In the genomic region with DNA sequence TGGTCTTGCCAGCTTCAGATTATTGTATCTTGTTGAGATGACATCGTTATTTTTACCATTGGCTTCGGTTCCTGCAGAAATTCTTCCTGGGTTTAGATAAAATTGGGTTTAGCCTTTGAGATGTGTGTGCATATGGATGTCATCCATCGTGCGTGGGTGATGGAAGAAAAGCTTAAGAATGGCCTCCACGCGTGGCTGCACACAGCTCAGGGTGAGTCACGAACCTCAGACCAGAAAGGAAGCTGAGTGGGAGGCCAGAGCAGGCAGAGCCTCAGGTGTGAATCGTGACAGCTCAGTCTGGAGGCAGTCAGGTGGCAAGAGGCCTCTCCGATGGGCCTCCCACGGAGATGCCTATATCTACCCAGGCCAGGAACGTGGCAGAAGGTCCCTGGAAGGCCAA, we compare ENCODE assay signal across 13 mouse cellular contexts. TPM values are rescaled to one million over a fixed set of nuclear protein-coding genes. Genes with fewer than 3 reads are reported as not detected.
DNase-seq lines count a peak whose midpoint lies in the region; ATAC-seq lines count a peak whose summit lies in the region.
"Had no signal": no experiment of that assay in that cellular context is flagged by ENCODE, and none has a peak within 500 bp of the region (broad histone marks: within the 10 kb centered on the region; RNA-seq: fewer than 3 reads in every experiment).

No protein-coding gene starts in this region.

- H3K9me3 ChIP-seq in forebrain, embryonic 14.5 days (replicated peaks; ENCODE audit: control insufficient read depth, low read length): no peaks in the 10 kb centered on the region
- H3K9me3 ChIP-seq: heart, embryonic 13.5 days; limb, embryonic 12.5 days had no signal

- no peaks in the 10 kb centered on the region for H3K4me1 ChIP-seq in forebrain, embryonic 14.5 days (ENCODE audit: control insufficient read depth, insufficient read depth, low read length)

- H3K27ac ChIP-seq in forebrain, embryonic 14.5 days (ENCODE audit: low read depth, low read length): no peak overlapping the region
- H3K27ac ChIP-seq: heart, embryonic 13.5 days; limb, embryonic 12.5 days had no signal

- no peaks in the 10 kb centered on the region for H3K27me3 ChIP-seq in forebrain, embryonic 14.5 days (replicated peaks; ENCODE audit: control insufficient read depth, insufficient read depth, low read length)
- H3K27me3 ChIP-seq: heart, embryonic 13.5 days had no signal

- H3K9ac ChIP-seq in forebrain, embryonic 14.5 days (ENCODE audit: low read length): no peak overlapping the region
- H3K9ac ChIP-seq: limb, embryonic 12.5 days had no signal

- intact Hi-C loops in left cerebral cortex, postnatal 36 days (cut with DNase I): loop anchor here (2.0 to 5.0 kb wide), 3 partner anchors 33 to 347 kb away; no protein-coding TSS in a partner anchor

- no peak for ATAC-seq in forebrain, embryonic 14.5 days
- ATAC-seq: intestine, postnatal 0 days had no signal

- peak; percentile 49 for DNase-seq in heart, adult 11 months
- DNase-seq in heart, adult 8-10 months (ENCODE audit: low spot score): no peak
- DNase-seq in Muller cell, postnatal 12 days (ENCODE audit: inconsistent ontology term): peak; percentile 84
- DNase-seq in frontal cortex, postnatal 10 days (ENCODE audit: low spot score in 2 of 2): peak; percentile 56 to 82
- DNase-seq in left cerebral cortex, postnatal 36 days (ENCODE audit: low spot score in 2 of 2): peak; percentile 84 to 89
- DNase-seq in forebrain, embryonic 14.5 days (ENCODE audit: low spot score): no peak
- no peak for DNase-seq in liver
- no peak for DNase-seq in kidney, adult 11 months
- DNase-seq: lung, adult 2 months; thymus, postnatal 25 days had no signal

- WGBS in forebrain, embryonic 14.5 days: 76% methylated on average over 11 of the region's 11 CpGs

- no peaks in the 10 kb centered on the region for H3K36me3 ChIP-seq in forebrain, embryonic 14.5 days (ENCODE audit: control insufficient read depth, insufficient read depth, low read length)
- H3K36me3 ChIP-seq: heart, embryonic 13.5 days; limb, embryonic 12.5 days had no signal

- H3K4me3 ChIP-seq in forebrain, embryonic 14.5 days (ENCODE audit: low read depth, low read length): no peak overlapping the region
- H3K4me3 ChIP-seq: heart, embryonic 13.5 days; limb, embryonic 12.5 days had no signal

- no peak overlapping the region for H3K4me2 ChIP-seq in forebrain, embryonic 14.5 days (ENCODE audit: low read length)
- H3K4me2 ChIP-seq: heart, embryonic 13.5 days; limb, embryonic 12.5 days had no signal

RNA-seq across cellular contexts. Expression of gene Smpd1, which starts 34.8 kb away (rescaled TPM):
- total RNA-seq in heart, adult 8-10 months (2022): 100 to 1,000 TPM; 168 to 182 (median 178) TPM
- 100 to 1,000 TPM in 1 of 2 experiments, 10 to 100 TPM in 1; 97.4 to 114 TPM for total RNA-seq in left cerebral cortex, postnatal 36 days (2021)
- polyA plus RNA-seq in forebrain, embryonic 14.5 days (2014; fragmentation: Nextera tagmentation; extraction: Ambion mirVana): 79.9 and 88.5 TPM in 2 replicates

RNA-seq across cellular contexts. Expression of gene Cavin3, which starts 37.2 kb away (rescaled TPM):
- 10 to 100 TPM; 15.1 to 19.7 (median 17.4) TPM for total RNA-seq in heart, adult 8-10 months (2022)
- 10 to 100 TPM; 17.6 to 21.0 TPM for total RNA-seq in left cerebral cortex, postnatal 36 days (2021)
- 28.6 and 31.3 TPM in 2 replicates for polyA plus RNA-seq in forebrain, embryonic 14.5 days (2014; fragmentation: Nextera tagmentation; extraction: Ambion mirVana)

Comparison
In these comparisons a context has a peak if more than half of its experiments do, and no peak if none do; other contexts are left out.
1. DNase-seq: peak in heart, adult 11 months (single experiment), Muller cell, postnatal 12 days (single experiment), frontal cortex, postnatal 10 days (2 of 2) and left cerebral cortex, postnatal 36 days (2 of 2); none in heart, adult 8-10 months (single experiment), forebrain, embryonic 14.5 days (single experiment), liver (single experiment) and kidney, adult 11 months (single experiment).